18 mouse cellular contexts compared by ENCODE assay signal in the genomic region with DNA sequence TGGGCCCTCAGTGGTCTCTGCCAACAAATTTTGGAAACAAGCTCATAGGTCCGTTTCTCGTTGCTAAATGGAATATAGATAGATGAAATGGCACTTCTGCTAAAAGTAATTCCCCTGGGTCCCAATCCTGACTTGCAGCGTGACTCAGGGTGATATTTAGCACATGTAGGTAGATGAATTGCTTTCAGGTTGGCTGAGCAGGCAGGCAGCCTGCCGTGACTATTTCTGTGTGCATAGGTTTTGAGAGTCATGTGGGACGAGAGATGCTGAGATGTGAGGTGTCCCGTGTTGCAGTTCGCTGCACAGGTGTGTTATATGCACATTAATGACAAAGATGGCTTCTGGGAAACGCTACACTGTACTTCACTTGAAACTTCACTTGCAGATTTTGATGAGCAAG.
A peak's percentile ranks its signal among the peaks of the same experiment; 100 is the strongest.
DNase-seq lines count a peak whose midpoint lies in the region; ATAC-seq and TF ChIP-seq lines count a peak whose summit lies in the region.
"Had no signal": no experiment of that assay in that cellular context is flagged by ENCODE, and none has a peak within 500 bp of the region (broad histone marks: within the 10 kb centered on the region; RNA-seq: fewer than 3 reads in every experiment).

No protein-coding gene starts in this region.

- no peak for TF ChIP-seq CTCF in heart, adult 2 months (IDR thresholded peaks at IDR 0.05)

- no peak for TF ChIP-seq POLR2A in heart, adult 2 months (IDR thresholded peaks at IDR 0.05; ENCODE audit: insufficient read depth, low read depth, low read length)

- ATAC-seq in frontal cortex, adult (ENCODE audit: low TSS enrichment) = peak; percentile 68
- no peak for ATAC-seq in heart, embryonic 16.5 days (replicated peaks; ENCODE audit: extremely low read depth, insufficient read depth, low FRiP score)
- no peak for ATAC-seq in midbrain, embryonic 14.5 days (ENCODE audit: low FRiP score, low TSS enrichment)
- no peak for ATAC-seq in midbrain, embryonic 13.5 days
- ATAC-seq: forebrain, embryonic 13.5 days; intestine, embryonic 15.5 days had no signal

- WGBS in heart, embryonic 16.5 days = 73% methylated on average over 8 of the region's 8 CpGs
- 81% methylated on average over 8 of the region's 8 CpGs for WGBS in heart, adult 2 months
- WGBS in midbrain, embryonic 14.5 days = 88% methylated on average over 8 of the region's 8 CpGs
- WGBS in midbrain, embryonic 13.5 days = 93% methylated on average over 8 of the region's 8 CpGs

- H3K36me3 ChIP-seq in heart, embryonic 16.5 days (ENCODE audit: control insufficient read depth, insufficient read depth) = 0 out of 2 replicates have a peak, but pooled peaks cover 2% of the 10 kb centered on the region
- peaks cover 17% of the 10 kb centered on the region for H3K36me3 ChIP-seq in heart, adult 2 months (ENCODE audit: control insufficient read depth, insufficient read depth, low read length)
- no peaks in the 10 kb centered on the region for H3K36me3 ChIP-seq in midbrain, embryonic 14.5 days (ENCODE audit: control insufficient read depth, insufficient read depth, low read length)
- no peaks in the 10 kb centered on the region for H3K36me3 ChIP-seq in midbrain, embryonic 13.5 days
- H3K36me3 ChIP-seq: intestine, embryonic 15.5 days; limb, embryonic 10.5 days; liver, embryonic 15.5 days; lung, embryonic 15.5 days had no signal

- 0 out of 2 replicates have a peak overlapping the region, but pooled peaks have one; percentile 1 for H3K4me2 ChIP-seq in heart, embryonic 16.5 days (ENCODE audit: low read depth, low read length)
- H3K4me2 ChIP-seq in midbrain, embryonic 14.5 days (ENCODE audit: low read length) = no peak overlapping the region
- H3K4me2 ChIP-seq in midbrain, embryonic 13.5 days (replicated peaks) = no peak overlapping the region
- H3K4me2 ChIP-seq: forebrain, embryonic 13.5 days; intestine, embryonic 15.5 days; liver, embryonic 15.5 days; lung, embryonic 15.5 days had no signal

- no peaks in the 10 kb centered on the region for H3K27me3 ChIP-seq in heart, embryonic 16.5 days (ENCODE audit: control insufficient read depth, insufficient read depth, low read length)
- H3K27me3 ChIP-seq in heart, adult 2 months (ENCODE audit: control insufficient read depth, insufficient read depth, low read length) = no peaks in the 10 kb centered on the region
- no peaks in the 10 kb centered on the region for H3K27me3 ChIP-seq in midbrain, embryonic 14.5 days (ENCODE audit: control insufficient read depth, insufficient read depth, low read length)
- H3K27me3 ChIP-seq in midbrain, embryonic 13.5 days = no peaks in the 10 kb centered on the region
- H3K27me3 ChIP-seq: forebrain, embryonic 13.5 days; intestine, embryonic 15.5 days; liver, embryonic 15.5 days; lung, embryonic 15.5 days; megakaryocyte, embryonic 14.5 days had no signal

- H3K27ac ChIP-seq in heart, embryonic 16.5 days (ENCODE audit: low read length) = peak overlapping the region; percentile 56
- H3K27ac ChIP-seq in heart, adult 2 months = no peak overlapping the region
- H3K27ac ChIP-seq in midbrain, embryonic 14.5 days (replicated peaks; ENCODE audit: low read depth, low read length) = no peak overlapping the region
- H3K27ac ChIP-seq in midbrain, embryonic 13.5 days = no peak overlapping the region
- H3K27ac ChIP-seq: forebrain, embryonic 13.5 days; intestine, embryonic 15.5 days; limb, embryonic 10.5 days; liver, embryonic 15.5 days; lung, embryonic 15.5 days had no signal

- H3K4me3 ChIP-seq in heart, embryonic 16.5 days (ENCODE audit: low read length) = no peak overlapping the region
- no peak overlapping the region for H3K4me3 ChIP-seq in heart, adult 2 months
- H3K4me3 ChIP-seq in midbrain, embryonic 14.5 days (replicated peaks; ENCODE audit: low read depth, low read length) = no peak overlapping the region
- no peak overlapping the region for H3K4me3 ChIP-seq in midbrain, embryonic 13.5 days (replicated peaks)
- H3K4me3 ChIP-seq: forebrain, embryonic 13.5 days; intestine, embryonic 15.5 days; limb, embryonic 10.5 days; liver, embryonic 15.5 days; lung, embryonic 15.5 days; megakaryocyte, embryonic 14.5 days had no signal

- H3K4me1 ChIP-seq in heart, embryonic 16.5 days (ENCODE audit: control insufficient read depth, insufficient read depth, low read length) = peaks cover 31% of the 10 kb centered on the region
- peaks cover 10% of the 10 kb centered on the region for H3K4me1 ChIP-seq in heart, adult 2 months (ENCODE audit: control insufficient read depth, insufficient read depth, low read length)
- 0 out of 2 replicates have a peak, but pooled peaks cover 3% of the 10 kb centered on the region for H3K4me1 ChIP-seq in midbrain, embryonic 14.5 days (ENCODE audit: control insufficient read depth, insufficient read depth, low read length)
- H3K4me1 ChIP-seq in midbrain, embryonic 13.5 days (replicated peaks) = no peaks in the 10 kb centered on the region
- H3K4me1 ChIP-seq: forebrain, embryonic 13.5 days; intestine, embryonic 15.5 days; limb, embryonic 10.5 days; liver, embryonic 15.5 days; lung, embryonic 15.5 days had no signal

- no peak for DNase-seq in frontal cortex, postnatal 25 days (ENCODE audit: low spot score in 2 of 2)
- DNase-seq in heart, adult 2 months = no peak
- DNase-seq in midbrain, embryonic 14.5 days = peak; percentile 8
- no peak for DNase-seq in gastrocnemius, postnatal 25 days
- DNase-seq: adrenal gland, adult 2 months; kidney, adult 8-10 months; kidney, postnatal 10 days; liver; lung, postnatal 36 days had no signal

- peaks cover 1% of the 10 kb centered on the region; the same call in 1 of the 2 replicates for H3K79me2 ChIP-seq in heart, adult 2 months (replicated peaks; ENCODE audit: control insufficient read depth, insufficient read depth, low read length)

- intact Hi-C loops in heart, adult 2 months (cut with DNase I) = no loop called here

- TF ChIP-seq EP300 in heart, adult 2 months (IDR thresholded peaks at IDR 0.05; ENCODE audit: insufficient read depth, low read depth, low read length) = no peak

- no peaks in the 10 kb centered on the region for H3K9me3 ChIP-seq in heart, embryonic 16.5 days (replicated peaks; ENCODE audit: control insufficient read depth, low read length)
- H3K9me3 ChIP-seq in midbrain, embryonic 14.5 days (ENCODE audit: control insufficient read depth, low read length) = no peaks in the 10 kb centered on the region
- no peaks in the 10 kb centered on the region for H3K9me3 ChIP-seq in midbrain, embryonic 13.5 days
- H3K9me3 ChIP-seq: forebrain, embryonic 13.5 days; intestine, embryonic 15.5 days; limb, embryonic 10.5 days; liver, embryonic 15.5 days; lung, embryonic 15.5 days; megakaryocyte, embryonic 14.5 days had no signal

- no peak overlapping the region for H3K9ac ChIP-seq in heart, embryonic 16.5 days (ENCODE audit: low read length)
- H3K9ac ChIP-seq in heart, adult 2 months (ENCODE audit: low read depth, low read length) = no peak overlapping the region
- H3K9ac ChIP-seq in midbrain, embryonic 14.5 days (replicated peaks; ENCODE audit: low read length) = no peak overlapping the region
- no peak overlapping the region for H3K9ac ChIP-seq in midbrain, embryonic 13.5 days (replicated peaks)
- H3K9ac ChIP-seq: forebrain, embryonic 13.5 days; intestine, embryonic 15.5 days; liver, embryonic 15.5 days; lung, embryonic 15.5 days had no signal
